Comparison of ENCODE assay signal across 8 mouse cellular contexts in the genomic region with DNA sequence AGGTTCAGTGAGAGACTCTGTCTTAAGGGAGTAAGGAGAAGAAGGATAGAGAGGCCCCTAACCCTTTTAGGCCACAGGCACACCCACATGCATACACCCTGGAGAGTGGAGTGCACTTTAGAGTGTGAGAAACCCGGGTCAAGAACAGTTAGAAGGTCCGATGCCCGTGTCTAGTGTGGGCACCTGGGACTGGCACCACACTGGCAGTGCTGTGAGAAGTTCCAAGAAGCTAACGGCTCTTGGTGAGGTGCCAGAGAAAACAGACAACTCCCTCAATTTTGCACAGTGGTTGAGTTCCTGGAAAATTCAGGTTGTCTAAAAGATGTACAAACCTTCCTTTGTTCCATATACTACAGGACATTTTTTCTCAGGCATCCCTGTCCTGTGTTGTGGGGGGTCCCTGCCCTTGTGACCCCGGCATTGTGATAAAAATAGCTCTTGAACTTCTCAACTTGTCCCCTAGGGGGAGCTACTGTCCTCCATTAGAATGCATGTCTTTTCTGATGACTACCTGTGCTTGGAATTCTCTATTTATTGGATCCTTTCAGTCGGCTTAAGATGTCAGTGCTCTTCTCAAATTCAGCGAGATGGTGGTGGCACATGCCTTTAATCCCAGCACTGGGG. TPM values are rescaled to one million over a fixed set of nuclear protein-coding genes. Genes with fewer than 3 reads are reported as not detected.
DNase-seq lines count a peak whose midpoint lies in the region; TF ChIP-seq lines count a peak whose summit lies in the region.

No protein-coding gene starts in this region.

- no peaks in the 10 kb centered on the region for H3K9me3 ChIP-seq in ES-E14 (ENCODE audit: control insufficient read depth, insufficient read depth, low read depth, low read length)

- no peak overlapping the region for H3K4me3 ChIP-seq in layer of hippocampus, adult 2 months
- no peak overlapping the region for H3K4me3 ChIP-seq in ES-E14 (ENCODE audit: insufficient read depth in 1 of 2, low read depth in 1 of 2, low read length in 2 of 2, poor library complexity in 1 of 2, severe bottlenecking in 1 of 2)

- peak; percentile 83 for TF ChIP-seq CTCF in layer of hippocampus, adult 2 months (conservative IDR thresholded peaks at IDR 0.05)

- in situ Hi-C loops in ES-E14 (cut with MboI; ENCODE audit: low sequenced_read_pairs in 2 of 2, unreplicated experiment in 2 of 2): no loop called here

- H3K27ac ChIP-seq in layer of hippocampus, adult 2 months: no peak overlapping the region
- H3K27ac ChIP-seq in ES-E14 (ENCODE audit: insufficient read depth, low read depth, low read length, poor library complexity, severe bottlenecking): no peak overlapping the region

- H3K9ac ChIP-seq in ES-E14 (ENCODE audit: insufficient read depth, low read depth, low read length, poor library complexity, severe bottlenecking): no peak overlapping the region

- H3K4me1 ChIP-seq in ES-E14 (ENCODE audit: control insufficient read depth in 2 of 2, insufficient read depth in 2 of 2, low read length in 2 of 2, poor library complexity in 1 of 2): peaks cover 0 to 4% of the 10 kb centered on the region in 2 experiments; a peak in 1 of 4 replicates

- no peaks in the 10 kb centered on the region for H3K36me3 ChIP-seq in ES-E14 (ENCODE audit: control insufficient read depth, insufficient read depth, low read length, poor library complexity, severe bottlenecking)

- DNase-seq in layer of hippocampus, adult 2 months (ENCODE audit: low spot score in 2 of 2): no peak
- DNase-seq in layer of hippocampus, adult 18-20 months (ENCODE audit: low spot score in 2 of 2): no peak
- DNase-seq in ES-E14 (ENCODE audit: low read depth, low spot score): peak; percentile 71
- peak; percentile 43 for DNase-seq in c-Kit-negative CD71-positive TER-119-positive erythroid progenitor cells, embryonic 14.5 days (ENCODE audit: low read depth, low spot score)
- peak; percentile 51 for DNase-seq in lung, postnatal 25 days (ENCODE audit: low spot score)
- DNase-seq in adrenal gland, adult 18-20 months (ENCODE audit: low spot score in 2 of 2): no peak
- no peak for DNase-seq in gastrocnemius, adult 8-10 months (ENCODE audit: low spot score in 2 of 2)
- DNase-seq in urinary bladder, adult 18-20 months (ENCODE audit: low spot score in 2 of 2): no peak

TF ChIP-seq in ES-E14, 5 proteins besides CTCF, POLR2A, EP300 and RAD21:
- TF ChIP-seq HCFC1 (IDR thresholded peaks at IDR 0.05; ENCODE audit: borderline replicate concordance, insufficient read depth, low read length) (no peak), ZC3H11A (IDR thresholded peaks at IDR 0.05; ENCODE audit: borderline replicate concordance, low read depth, low read length) (no peak), MAFK (IDR thresholded peaks at IDR 0.05; ENCODE audit: insufficient read depth, low read depth, low read length) (no peak), ZNF384 (IDR thresholded peaks at IDR 0.05; ENCODE audit: low read depth, low read length) (no peak), CHD2 (IDR thresholded peaks at IDR 0.05; ENCODE audit: low read depth, low read length) (no peak)

RNA-seq across cellular contexts. Expression of gene Muc4, which starts 38.7 kb away (rescaled TPM):
- not detected for total RNA-seq in layer of hippocampus, adult 2 months (2021)
- not detected for total RNA-seq in layer of hippocampus, adult 18-20 months (2021)
- 0.11 and 0.13 TPM in 2 replicates for total RNA-seq in ES-E14 (2012; rRNA removed)
- total RNA-seq in adrenal gland, adult 18-20 months (2021): not detected
- under 1 TPM in 2 of 4 experiments, not detected in 2; 0.05 to 0.38 TPM for total RNA-seq in gastrocnemius, adult 8-10 months (2022)

RNA-seq across cellular contexts. Expression of gene Tnk2, which starts 53.3 kb away (rescaled TPM):
- 100 to 1,000 TPM; 210 to 212 TPM for total RNA-seq in layer of hippocampus, adult 2 months (2021)
- total RNA-seq in layer of hippocampus, adult 18-20 months (2021): 100 to 1,000 TPM; 227 to 233 TPM
- 47.1 and 63.7 TPM in 2 replicates for total RNA-seq in ES-E14 (2012; rRNA removed)
- total RNA-seq in adrenal gland, adult 18-20 months (2021): 10 to 100 TPM; 29.9 to 33.1 TPM
- 10 to 100 TPM; 43.7 to 58.1 (median 46.2) TPM for total RNA-seq in gastrocnemius, adult 8-10 months (2022)

Comparison
In these comparisons a context has a peak if more than half of its experiments do, and no peak if none do; other contexts are left out.
1. DNase-seq: peak in ES-E14 (single experiment), c-Kit-negative CD71-positive TER-119-positive erythroid progenitor cells, embryonic 14.5 days (single experiment) and lung, postnatal 25 days (single experiment); none in layer of hippocampus, adult 2 months (0 of 2), layer of hippocampus, adult 18-20 months (0 of 2), adrenal gland, adult 18-20 months (0 of 2), gastrocnemius, adult 8-10 months (0 of 2) and urinary bladder, adult 18-20 months (0 of 2).